Mouse (Mus musculus): Measurements from ENCODE around the gene Sart3.
"Not testable (repeated sequence)": the region's sequence is repeated elsewhere in the genome, so short reads cannot be mapped to it uniquely, and the experiment has no call there.

The Sart3 gene

GRCm38 (mm10) chr5:113772450-113772895 is at the start of gene Sart3, which contains the start of gene Iscu:
Gene Sart3, minus strand, starts transcription at chr5:113772510.
Gene Iscu, plus strand, starts transcription at chr5:113772748.
- peak; percentile 84 to 91 for DNase-seq (ENCODE audit: low spot score in 2 of 2)

DNA sequence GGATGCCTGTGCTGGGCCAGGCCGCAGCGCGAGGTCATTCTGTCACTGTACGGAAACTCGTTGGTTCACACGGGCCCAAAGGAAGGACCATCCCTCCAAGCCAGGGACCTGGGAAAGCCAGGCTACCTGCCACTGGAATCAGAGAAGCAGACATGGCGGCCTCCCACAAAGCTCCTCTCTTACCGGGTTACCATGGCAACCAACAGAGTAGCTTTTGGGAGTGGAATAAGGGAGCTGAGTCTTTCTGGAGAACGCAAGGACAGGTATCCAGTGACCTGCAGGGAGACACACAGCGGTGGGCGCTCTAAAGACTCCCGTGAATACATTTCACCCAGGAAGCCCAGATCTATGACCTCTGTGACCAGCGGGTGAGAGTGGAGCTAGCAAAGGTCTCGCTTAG is 46.3 kb upstream of the Sart3 start:
- no peak for DNase-seq (ENCODE audit: low spot score in 2 of 2)

DNA sequence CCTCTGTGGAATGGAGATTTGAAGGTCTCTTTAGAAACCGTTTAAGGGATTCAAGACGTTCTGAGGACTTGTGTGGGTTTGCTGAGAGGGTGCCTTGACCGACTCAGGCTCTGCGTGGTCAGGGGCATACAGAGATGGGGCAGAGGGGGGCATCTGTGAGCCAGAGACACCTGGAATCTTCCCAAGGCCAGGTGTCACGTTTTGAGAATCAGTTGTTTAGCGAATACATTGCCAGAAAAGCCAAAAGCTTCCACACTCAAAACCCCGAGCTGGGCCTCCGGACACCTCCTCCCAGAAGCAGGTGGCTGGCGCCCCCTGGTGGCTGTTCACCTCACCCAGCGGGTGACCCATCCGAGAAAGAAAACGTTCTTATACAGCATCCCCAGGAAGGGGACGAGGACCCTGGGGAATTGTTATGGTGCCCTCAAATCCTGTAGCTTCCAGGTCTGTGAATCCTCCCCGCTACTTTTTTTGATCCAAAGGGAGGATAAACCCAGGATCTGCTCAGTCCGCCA is 43.4 kb upstream of the Sart3 start:
- no peak for DNase-seq (ENCODE audit: low spot score in 2 of 2)

DNA sequence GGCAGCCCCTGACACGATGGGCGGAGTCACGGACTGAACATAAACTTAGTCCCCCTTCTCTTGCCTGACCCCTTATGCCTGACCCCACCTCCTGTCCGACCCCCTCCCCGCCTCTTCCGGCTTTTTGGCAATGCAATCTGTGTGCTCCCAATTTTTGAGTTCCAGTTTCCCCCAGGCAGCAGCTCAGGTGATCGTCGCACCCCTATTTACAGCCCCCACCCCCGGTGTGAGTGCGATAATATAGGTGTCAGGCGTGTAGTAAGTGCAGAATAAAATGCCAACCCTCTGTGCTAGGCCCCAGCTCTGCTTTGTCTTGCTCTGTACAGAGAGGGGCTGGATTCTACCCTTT is 42.7 kb upstream of the Sart3 start:
- DNase-seq (ENCODE audit: low spot score in 2 of 2): no peak

GRCm38 (mm10) chr5:113814111-113815040 is 42.1 kb upstream of the Sart3 start:
- DNase-seq (ENCODE audit: low spot score in 2 of 2): no peak

GRCm38 (mm10) chr5:113813608-113814007 is 41.3 kb upstream of the Sart3 start:
- no peak for DNase-seq (ENCODE audit: low spot score in 2 of 2)

DNA sequence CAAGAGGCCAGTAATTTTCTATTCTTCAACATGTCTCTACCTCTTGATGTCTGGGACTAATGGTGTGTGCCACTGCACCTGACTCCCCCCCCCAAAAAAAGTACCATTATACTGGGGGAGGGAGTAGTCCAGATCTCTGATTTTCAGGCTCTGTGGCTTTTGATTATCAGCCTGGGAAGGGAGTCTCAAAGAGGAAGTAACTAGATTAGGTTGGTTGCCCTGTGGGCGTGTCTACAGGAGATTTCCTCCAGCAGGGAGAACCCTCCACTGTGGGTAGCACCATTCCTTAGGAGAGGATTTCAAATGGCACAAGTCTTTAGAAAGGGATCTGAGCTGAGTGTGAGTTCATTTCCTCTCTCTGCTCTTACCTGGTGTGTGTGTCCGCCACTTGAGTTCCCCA is 40.3 kb upstream of the Sart3 start:
- DNase-seq (ENCODE audit: low spot score in 2 of 2): no peak

GRCm38 (mm10) chr5:113811824-113812420 is 39.6 kb upstream of the Sart3 start:
- DNase-seq (ENCODE audit: low spot score in 2 of 2): not testable (repeated sequence)

DNA sequence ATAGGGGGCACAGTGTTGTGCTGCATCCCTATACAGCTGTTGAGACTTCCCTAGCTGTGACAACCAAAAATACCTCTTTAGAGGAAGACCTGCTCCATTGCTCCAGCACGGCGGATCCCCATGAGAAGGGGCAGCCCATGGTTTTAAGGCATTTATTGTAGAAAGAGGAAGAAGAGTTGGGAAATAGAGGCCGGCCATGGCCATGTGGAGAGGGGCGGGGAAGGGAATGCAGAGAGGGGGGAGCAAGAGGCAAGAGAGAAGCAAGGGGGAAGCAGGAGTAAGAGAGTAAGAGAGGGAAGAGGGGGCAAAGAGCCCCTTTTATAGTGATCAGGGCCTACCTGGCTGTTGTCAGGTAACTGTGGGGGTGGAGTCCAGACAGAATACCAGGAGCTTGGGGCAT is 37.8 kb upstream of the Sart3 start:
- no peak for DNase-seq (ENCODE audit: low spot score in 2 of 2)

- DNase-seq (ENCODE audit: low spot score in 2 of 2): no peak
Observed at GRCm38 (mm10) chr5:113808177-113808576, 35.9 kb upstream of the Sart3 start.

GRCm38 (mm10) chr5:113807712-113808111 is 35.4 kb upstream of the Sart3 start:
- DNase-seq (ENCODE audit: low spot score in 2 of 2): no peak

- DNase-seq (ENCODE audit: low spot score in 2 of 2): no peak
Observed at GRCm38 (mm10) chr5:113806414-113806813, 34.1 kb upstream of the Sart3 start.

- no peak for DNase-seq (ENCODE audit: low spot score in 2 of 2)
Observed at GRCm38 (mm10) chr5:113805301-113805700, 33.0 kb upstream of the Sart3 start.

GRCm38 (mm10) chr5:113804395-113804966 is 32.2 kb upstream of the Sart3 start:
- DNase-seq (ENCODE audit: low spot score in 2 of 2): no peak

DNA sequence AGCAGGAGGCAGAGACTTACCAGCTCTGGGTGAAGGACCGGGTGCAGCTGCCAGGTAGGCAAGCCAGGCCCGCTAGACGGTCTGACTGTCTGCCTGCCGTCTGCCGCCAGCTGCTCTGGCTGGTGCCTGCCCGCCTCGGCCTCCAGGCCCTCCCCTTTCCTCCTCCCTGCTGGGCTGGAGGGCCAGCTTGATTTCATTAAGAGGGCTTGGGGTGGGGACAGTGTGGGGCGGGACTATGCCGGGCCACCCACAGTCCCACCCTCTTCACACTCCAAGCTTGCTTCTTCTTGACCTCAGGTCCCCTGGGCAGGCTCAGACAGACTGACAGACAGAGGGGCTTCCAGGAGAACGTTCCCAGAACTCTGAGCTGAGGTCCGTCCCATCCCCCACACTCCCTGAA is 28.0 kb upstream of the Sart3 start, which contains the start of gene Tmem119:
TSS of gene Tmem119 (minus strand) at position 237 of the 400 bp plus-strand sequence.
- no peak for DNase-seq (ENCODE audit: low spot score in 2 of 2)

DNA sequence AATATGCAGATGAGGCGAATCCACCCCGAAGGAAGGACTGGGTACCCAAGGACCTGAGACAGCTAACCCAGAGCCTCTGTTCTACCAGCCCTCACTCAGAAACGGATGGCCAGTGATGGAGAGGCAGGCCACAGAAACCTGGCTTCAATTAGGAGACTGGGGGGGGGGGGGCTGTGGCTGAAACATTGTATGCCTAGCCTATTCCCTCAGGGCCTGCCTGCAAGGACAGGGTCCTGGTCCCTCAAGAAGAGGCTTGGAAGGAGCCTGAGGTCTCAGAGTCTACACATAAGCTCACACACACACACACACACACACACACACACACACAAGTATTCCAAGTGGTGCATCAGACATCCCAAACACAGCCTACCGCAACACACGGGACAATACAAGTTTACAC is 27.4 kb upstream of the Sart3 start:
- DNase-seq (ENCODE audit: low spot score in 2 of 2): no peak

DNA sequence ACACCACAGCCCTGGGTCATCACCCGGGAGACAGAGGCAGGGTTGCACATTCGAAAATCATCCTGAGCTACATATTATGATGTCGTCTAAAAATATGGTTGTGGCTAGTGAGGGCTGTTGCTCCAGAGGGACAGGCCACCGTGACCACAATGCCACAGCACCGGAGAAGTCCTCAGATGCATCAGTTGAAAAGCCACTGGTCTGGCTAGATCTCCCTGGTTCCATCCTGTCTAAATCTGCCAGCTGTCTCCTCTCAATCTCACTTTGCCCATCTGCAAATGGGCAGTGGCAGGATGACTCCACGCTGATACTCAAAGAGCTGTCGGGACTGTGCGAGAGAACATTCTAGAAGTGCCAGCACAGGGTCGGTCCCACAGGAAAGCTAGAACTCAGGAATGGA is 26.2 kb upstream of the Sart3 start:
- no peak for DNase-seq (ENCODE audit: low spot score in 2 of 2)

DNA sequence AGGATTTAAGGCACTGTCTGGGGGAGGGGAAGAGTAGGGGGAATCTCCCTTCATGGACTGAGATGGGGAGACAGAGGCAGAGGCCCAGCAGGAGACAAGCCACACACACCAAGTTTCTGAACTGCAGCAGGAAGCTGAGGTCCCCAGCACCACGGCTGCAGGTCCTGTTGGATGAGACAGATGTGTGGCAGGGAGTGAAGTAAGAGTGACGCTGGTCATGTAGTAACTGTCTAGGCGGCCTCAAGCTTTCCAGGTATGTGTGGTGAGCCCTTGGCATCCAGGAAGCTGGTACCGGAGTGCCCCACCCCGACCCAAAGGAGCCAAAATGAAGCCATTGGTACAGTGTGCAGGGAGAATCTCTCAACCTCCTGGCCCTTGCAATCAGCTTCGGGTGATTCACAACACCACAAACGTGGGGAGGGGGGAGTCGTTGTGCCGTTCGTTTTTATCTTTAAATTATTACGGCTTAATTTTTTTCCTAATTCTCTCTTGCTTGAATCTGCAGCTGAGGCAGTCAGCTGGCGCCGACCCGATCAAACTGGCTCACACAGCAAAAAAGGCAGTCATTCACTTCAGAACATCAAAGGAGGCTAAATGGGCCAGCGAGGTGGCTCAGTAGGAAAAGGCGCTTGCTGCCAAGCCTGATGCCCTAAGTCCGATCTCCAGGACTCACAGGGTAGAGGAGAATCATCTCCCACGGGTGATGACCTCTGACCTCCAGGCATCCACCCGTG is 25.0 kb upstream of the Sart3 start:
- no peak for DNase-seq (ENCODE audit: low spot score in 2 of 2)

DNA sequence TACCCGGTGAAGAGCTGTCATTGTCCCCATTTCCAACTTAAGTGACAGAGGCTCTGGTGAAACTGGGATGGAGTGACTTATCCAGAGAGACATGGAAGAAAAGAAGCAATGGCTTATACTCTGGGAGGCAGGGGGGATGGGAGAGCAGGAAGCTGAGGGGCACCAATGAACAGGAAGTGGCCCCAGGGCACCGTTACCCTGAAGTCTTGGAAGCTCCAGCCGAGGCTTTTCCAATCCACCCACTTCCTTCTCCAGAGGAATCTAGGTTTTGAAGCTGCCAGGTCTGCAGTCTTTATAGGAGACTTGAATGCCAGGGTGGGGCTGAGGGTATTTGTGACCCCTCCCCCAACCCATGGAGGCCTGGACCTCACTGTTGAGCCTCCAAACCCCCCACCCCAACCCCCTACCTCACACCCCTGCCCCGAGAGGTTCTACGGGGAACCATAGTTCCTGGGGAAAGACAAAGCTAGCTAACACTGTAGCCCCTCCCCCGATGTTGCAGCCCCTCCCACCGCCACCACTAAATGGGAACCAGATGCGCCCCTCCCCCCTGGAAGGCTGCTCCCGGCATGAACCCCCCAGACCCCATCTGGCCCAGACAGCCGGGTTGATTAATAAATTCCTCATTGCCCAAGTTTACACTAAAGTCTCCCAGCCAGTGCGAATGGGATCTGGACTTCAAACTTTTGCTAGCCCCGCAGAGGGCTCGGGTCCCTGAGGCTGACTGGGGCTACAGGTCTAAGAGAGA is 24.3 kb upstream of the Sart3 start:
- no peak for DNase-seq (ENCODE audit: low spot score in 2 of 2)

GRCm38 (mm10) chr5:113791197-113792095 is 19.1 kb upstream of the Sart3 start:
- no peak for DNase-seq (ENCODE audit: low spot score in 2 of 2)

Data from right cerebral cortex, postnatal 36 days (tissue).